Mouse (Mus musculus): Measurements from ENCODE around the gene Gm382.

Gm382 gene

GRCm38 (mm10) chrX:127039672-127040071 lies at the start of gene Gm382:
Gene Gm382 (plus strand): TSS chrX:127039972.
- no peak for DNase-seq (ENCODE audit: low read depth in 2 of 2, low spot score in 2 of 2)

GRCm38 (mm10) chrX:127070179-127070578 lies 30.4 kb downstream of the Gm382 start:
- no peak for DNase-seq (ENCODE audit: low read depth in 2 of 2, low spot score in 2 of 2)

GRCm38 (mm10) chrX:127091282-127091681 lies 51.5 kb downstream of the Gm382 start:
- no peak for DNase-seq (ENCODE audit: low read depth in 2 of 2, low spot score in 2 of 2)

GRCm38 (mm10) chrX:127093036-127093435 lies 53.3 kb downstream of the Gm382 start:
- no peak for DNase-seq (ENCODE audit: low read depth in 2 of 2, low spot score in 2 of 2)

- no peak for DNase-seq (ENCODE audit: low read depth in 2 of 2, low spot score in 2 of 2)
These were observed 54.2 kb downstream of the Gm382 start for GRCm38 (mm10) chrX:127093961-127094360.

- DNase-seq (ENCODE audit: low read depth in 2 of 2, low spot score in 2 of 2) = no peak
These were observed 64.6 kb downstream of the Gm382 start for GRCm38 (mm10) chrX:127104341-127104740.

All from CD8-positive naive resting alpha-beta T cell, adult 2 months (primary cell).